Mouse (Mus musculus): ENCODE data around the gene Tars2. TPM values are rescaled to one million over a fixed set of nuclear protein-coding genes. Genes with fewer than 3 reads are reported as not detected.
A peak's percentile ranks its signal among the peaks of the same experiment; 100 is the strongest.
"Not testable (repeated sequence)": the region's sequence is repeated elsewhere in the genome, so short reads cannot be mapped to it uniquely, and the experiment has no call there.

Tars2 gene
- polyA plus RNA-seq (2017; shearing (Covaris generic)): 10 to 100 TPM; 47.7 to 80.0 (median 79.5) TPM

DNA sequence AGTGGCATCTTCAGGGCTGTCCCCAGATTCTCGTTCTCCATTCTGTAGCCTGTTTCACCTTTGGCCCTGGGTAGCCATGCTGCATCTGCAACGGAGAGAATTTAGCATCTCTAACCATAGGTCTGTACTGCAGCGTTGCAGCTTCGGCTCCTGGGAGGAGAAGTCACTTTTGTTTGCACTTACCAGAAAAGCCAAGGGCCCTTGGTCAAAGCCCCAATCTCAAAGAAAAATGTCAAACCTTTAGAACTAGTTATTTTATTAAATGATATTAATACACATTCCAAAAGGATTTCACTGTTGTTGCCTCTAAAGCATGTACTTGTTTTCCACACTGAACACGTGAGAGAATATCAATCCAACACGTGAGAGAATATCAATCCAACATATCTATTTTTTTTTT lies at the start of gene Tars2:
Gene Tars2 (minus strand): TSS at position 101 of the 400 bp plus-strand sequence.
- no peak for ATAC-seq

DNA sequence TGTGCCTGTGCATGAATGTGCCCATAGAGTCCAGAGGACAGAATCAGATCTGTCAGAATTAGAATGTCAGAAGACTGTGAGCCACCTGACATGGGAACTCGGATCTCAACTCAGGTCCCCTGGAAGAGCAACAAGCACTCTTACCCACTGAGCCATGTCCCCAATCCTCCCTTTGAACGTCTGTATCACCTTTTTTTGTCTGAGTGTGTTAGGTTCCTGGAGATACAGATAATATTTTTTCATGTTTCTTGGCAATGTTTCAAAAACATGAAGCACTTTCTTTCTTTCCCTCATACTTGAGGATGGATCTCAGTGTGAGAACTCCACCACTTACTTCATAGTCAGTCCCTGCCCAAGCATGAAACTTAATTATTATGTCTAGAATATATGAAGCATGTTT lies 48.4 kb upstream of the Tars2 start:
- no peak for ATAC-seq

GRCm38 (mm10) chr3:95807630-95808029 lies 47.6 kb upstream of the Tars2 start:
- not testable (repeated sequence) for ATAC-seq

- no peak for ATAC-seq
Measured at GRCm38 (mm10) chr3:95806677-95807076, 46.7 kb upstream of the Tars2 start.

- no peak for ATAC-seq
Measured at GRCm38 (mm10) chr3:95803851-95804250, 43.8 kb upstream of the Tars2 start.

DNA sequence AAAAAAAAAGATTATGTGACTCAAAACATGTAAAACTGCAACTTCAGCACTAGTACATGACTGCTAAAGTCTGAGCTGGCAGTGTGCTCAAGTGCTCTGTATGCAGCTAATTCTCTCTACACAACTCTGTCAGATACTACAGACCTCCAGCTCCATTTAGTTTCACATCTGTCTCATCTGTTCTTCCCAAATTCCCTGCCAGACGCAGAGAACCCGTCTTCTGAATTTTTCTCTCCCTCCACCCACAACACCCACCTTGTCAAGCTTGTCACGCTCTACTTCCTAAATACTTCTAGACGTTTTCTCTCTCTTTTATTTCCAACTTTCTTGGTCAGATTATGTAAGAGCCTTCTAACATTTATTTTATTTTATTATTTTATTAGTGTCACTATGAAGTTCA lies 38.8 kb upstream of the Tars2 start:
- ATAC-seq: no peak

GRCm38 (mm10) chr3:95794299-95794698 lies 34.3 kb upstream of the Tars2 start:
- peak; percentile 63 for ATAC-seq

- no peak for ATAC-seq
Measured at GRCm38 (mm10) chr3:95793662-95794061, 33.7 kb upstream of the Tars2 start.

DNA sequence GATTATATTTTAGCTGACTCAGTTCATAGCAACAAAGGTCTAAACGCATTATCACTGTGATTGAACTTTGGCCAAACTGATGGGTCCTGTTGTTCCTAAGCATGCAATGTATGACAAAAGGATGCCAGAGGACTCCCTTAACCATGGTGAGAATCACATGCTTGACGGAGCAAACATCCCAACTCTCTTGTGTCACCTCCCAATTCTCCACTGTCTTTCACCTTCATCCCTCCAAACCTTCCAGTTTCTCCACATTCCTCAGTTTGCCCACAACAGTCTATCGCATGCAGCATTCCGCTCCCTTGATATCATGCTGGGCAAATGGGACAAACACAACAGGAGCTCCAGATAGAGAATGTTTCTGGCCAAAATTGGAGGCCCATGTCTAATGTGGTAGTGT lies 25.5 kb upstream of the Tars2 start:
- no peak for ATAC-seq

- ATAC-seq: no peak
Measured at GRCm38 (mm10) chr3:95771985-95772384, 12.0 kb upstream of the Tars2 start.

DNA sequence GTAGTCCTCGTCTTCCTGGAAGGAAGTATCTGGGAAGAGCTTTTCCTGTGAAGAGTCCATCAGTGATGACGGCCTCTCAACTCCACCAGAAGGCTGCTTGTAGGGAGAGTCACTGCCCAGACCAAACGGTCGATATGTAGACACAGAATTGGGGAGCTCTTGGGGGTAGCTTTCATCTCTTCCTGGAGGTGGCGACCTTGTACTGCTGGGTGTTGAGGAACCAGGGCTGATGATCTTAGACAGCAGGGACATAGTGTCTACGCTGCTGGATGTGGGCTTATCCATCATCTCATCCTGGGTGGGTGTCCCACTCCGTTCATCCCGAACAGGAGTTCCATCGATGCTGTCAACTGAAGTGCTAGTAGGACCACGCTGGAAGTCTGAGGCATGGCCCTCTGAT lies 5.5 kb upstream of the Tars2 start:
- ATAC-seq: no peak

DNA sequence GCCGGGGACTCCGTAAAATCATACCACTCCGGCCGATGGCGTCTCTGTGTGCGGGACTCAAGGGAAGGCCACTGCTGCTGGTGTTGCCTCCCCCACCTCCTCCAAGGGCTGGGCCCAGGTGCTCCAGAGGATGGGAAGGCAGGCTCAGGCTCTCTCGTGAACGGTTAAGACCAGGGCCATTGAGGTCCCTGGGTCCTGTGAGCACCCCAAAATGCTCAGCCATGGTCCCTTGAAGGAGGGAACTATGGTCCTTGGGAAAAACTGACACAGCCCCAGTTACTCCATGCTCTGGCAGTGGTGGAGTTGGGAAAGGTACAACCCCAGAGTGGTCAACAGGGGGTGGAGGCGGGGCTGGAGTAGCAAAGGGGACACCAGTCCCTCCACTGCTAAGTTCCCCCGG lies 3.8 kb upstream of the Tars2 start:
- no peak for ATAC-seq

DNA sequence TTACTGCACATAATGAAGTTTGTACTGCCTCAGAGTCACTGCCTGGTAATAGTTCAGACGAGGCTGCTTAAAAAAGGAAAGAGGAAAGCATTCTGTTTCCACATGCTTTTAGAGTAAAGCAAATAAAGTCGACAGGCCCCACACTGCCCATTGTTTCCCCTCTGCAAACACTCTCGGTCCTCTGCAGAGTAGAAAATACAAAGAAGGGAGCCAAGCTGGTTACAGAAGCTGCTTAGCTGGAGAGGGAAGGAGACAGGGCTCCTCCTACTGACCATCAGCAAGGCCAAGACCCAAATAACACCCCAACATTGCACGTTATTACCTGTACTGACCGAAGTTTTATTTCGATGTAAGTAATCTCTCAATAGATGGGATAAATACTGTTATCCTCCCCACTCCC lies 3.0 kb upstream of the Tars2 start:
- no peak for ATAC-seq

DNA sequence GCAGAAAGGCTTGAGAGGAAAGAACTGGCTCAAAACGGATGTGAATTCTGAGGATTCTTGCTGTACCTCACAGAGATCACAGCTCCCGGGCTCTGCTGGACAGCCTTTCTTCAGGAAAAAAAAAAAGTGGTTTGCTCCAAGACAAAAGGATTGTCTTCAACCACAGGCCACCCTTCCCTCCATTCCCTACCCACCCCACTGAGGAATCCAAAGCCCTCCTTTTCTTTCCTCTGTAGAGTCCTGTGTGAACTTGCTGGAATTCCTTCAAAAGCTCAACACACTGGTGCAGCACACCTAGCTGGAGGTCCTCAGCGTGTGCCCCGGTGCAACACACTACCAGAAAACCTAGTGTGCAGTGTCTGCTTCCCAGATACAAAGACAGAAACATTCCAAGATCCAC lies 1.8 kb upstream of the Tars2 start:
- ATAC-seq: no peak

- no peak for ATAC-seq
Measured at GRCm38 (mm10) chr3:95760656-95761055, 650 bp upstream of the Tars2 start.

DNA sequence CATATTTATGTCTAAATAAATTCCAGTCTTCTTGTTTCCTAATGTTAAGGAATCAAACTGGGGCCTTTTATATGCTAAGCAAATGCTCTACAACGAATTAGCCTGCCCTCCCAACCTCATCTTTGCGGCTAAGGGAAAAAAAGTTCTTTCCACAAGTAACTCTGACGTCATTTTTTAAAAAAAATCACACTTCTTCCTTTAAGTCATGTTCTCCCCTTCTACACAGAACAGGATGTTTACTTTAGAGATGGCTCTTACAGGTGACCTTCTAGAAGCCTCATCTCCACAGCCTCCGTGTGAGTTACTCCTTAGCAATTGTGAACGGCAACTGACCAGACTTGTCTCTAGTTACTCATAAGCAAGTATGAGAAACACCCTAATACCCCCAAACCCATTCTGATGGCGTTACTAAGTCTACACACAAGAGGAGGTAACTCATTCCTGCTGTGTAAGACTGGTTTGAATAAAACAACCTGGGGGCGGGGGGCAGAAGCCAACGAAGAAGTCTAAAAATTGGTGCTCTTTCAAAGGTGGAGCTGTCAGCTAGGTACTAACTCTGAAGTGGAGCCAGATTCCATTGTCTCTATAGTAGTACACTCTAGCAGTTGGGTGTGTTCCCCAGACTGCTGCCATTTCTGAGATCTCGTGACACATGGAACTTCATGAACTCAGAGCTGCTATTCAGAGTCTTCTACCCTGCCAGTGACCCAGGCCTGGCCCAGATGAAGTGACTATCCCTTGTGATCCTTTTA lies 1.4 kb downstream of the Tars2 start:
- ATAC-seq: peak; percentile 81

GRCm38 (mm10) chr3:95756808-95757207 lies 3.2 kb downstream of the Tars2 start:
- no peak for ATAC-seq

- peak; percentile 81 for ATAC-seq
Measured at GRCm38 (mm10) chr3:95754345-95755206, 5.4 kb downstream of the Tars2 start.

- ATAC-seq: no peak
Measured at GRCm38 (mm10) chr3:95752935-95753334, 7.1 kb downstream of the Tars2 start.

GRCm38 (mm10) chr3:95740406-95740805 lies 19.6 kb downstream of the Tars2 start:
- peak; percentile 45 for ATAC-seq

- peak; percentile 89 for ATAC-seq
Measured at GRCm38 (mm10) chr3:95739353-95740104, 20.5 kb downstream of the Tars2 start, which contains the start of gene Ecm1. TSS of gene Ecm1 (minus strand) at chr3:95739569.

DNA sequence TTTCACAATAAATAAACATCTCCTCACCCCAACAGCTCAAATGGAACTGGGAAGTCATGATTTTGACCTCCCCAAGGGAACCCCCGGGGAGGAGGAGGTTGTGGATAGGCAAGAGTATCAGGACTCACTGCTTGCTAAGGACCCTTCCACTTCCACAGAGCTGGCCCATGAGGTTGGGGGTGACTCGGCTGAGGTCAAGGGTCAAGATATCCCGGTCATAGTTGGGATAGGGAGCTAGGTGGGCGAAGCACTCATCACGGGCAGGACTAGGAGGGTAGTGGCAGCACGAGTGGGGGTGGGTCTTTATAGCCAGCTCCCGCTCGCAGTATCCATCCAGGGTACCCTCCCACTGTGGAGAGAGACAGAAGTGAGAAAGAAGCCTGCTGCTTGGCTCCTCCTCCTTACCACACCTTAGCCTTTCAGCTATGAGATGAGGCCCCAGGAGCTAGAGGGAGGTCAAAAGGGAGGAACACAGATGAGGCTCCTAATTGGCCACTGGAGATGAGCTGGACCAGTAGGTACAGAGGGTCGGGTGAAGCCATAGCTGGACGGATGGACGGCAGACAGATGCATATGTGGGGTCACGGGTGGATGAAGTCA lies 24.8 kb downstream of the Tars2 start:
- ATAC-seq: no peak
